Mouse (Mus musculus) erythroblast, embryonic 14.5 days (primary cell): ENCODE data around the gene Rrm2.

Experiments used
- GATA1 ChIP-seq: IDR thresholded peaks from 2 replicates; pipeline ENCODE4 v1.6.1; 2012; ENCODE audit warnings: low read length, inconsistent platforms, mixed read lengths
- TAL1 ChIP-seq: IDR thresholded peaks from 3 replicates; pipeline ENCODE4 v1.6.1; 2012; ENCODE audit warnings: low read length, inconsistent platforms, mixed read lengths

DNA sequence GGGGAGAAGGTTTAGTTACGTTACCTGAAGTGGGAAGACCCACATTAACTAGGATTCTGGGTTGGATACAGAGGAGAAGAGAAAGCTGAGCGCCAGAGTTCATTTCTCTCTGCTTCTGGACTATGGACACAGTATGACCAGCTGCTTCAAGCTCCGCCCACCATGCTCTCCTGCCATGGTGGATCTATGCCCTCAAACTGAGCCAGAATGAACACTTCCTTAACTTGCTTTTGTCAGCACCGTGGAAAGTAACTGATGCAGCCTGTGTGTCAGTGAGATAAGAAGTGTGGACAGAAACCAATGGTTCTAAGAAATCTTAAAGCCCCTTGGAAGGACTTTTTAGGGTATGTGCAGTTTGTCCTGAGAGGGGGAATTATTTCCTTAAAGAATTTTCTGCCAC, 49.0 kb upstream of the Rrm2 start:
- TF ChIP-seq GATA1 (no peak), TAL1 (no peak)
